ENCODE assay signal across 30 mouse cellular contexts in the genomic region with DNA sequence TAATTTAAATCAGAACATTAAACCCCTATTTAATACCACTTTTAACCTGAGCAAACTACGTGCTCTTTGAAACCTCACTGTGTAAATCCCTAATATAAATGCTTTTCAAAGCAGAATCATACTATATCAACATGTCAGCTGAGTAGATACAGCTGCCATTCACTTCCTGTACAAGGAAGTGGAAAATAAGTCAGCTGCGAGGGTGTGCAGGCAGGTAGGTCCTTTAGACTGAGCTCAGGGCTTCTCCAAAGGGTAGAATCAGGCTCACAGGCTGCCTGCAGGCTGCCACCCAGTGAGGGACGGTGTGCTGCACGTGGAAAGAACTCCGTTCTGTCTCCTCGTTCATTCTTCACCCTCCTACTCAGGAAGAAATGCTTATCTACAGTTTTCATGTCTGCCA. TPM values are rescaled to one million over a fixed set of nuclear protein-coding genes. Genes with fewer than 3 reads are reported as not detected.
A peak's percentile ranks its signal among the peaks of the same experiment; 100 is the strongest.
DNase-seq lines count a peak whose midpoint lies in the region; ATAC-seq lines count a peak whose summit lies in the region.
"Had no signal": no experiment of that assay in that cellular context is flagged by ENCODE, and none has a peak within 500 bp of the region (broad histone marks: within the 10 kb centered on the region; RNA-seq: fewer than 3 reads in every experiment).

No protein-coding gene starts in this region.

- H3K9ac ChIP-seq in hindbrain, embryonic 16.5 days (ENCODE audit: low read depth, low read length): no peak overlapping the region
- H3K9ac ChIP-seq: forebrain, embryonic 13.5 days; hindbrain, embryonic 13.5 days; limb, embryonic 15.5 days; liver, embryonic 15.5 days; lung, embryonic 14.5 days; midbrain, embryonic 12.5 days; neural tube, embryonic 13.5 days had no signal

- WGBS in hindbrain, embryonic 16.5 days: 87% methylated on average over 6 of the region's 6 CpGs

- no peak overlapping the region for H3K4me3 ChIP-seq in hindbrain, embryonic 16.5 days (ENCODE audit: low read length)
- H3K4me3 ChIP-seq: forebrain, embryonic 13.5 days; hindbrain, embryonic 13.5 days; limb, embryonic 15.5 days; liver, embryonic 15.5 days; midbrain, embryonic 12.5 days; myocyte; neural tube, embryonic 13.5 days had no signal

- H3K27ac ChIP-seq in hindbrain, embryonic 16.5 days (ENCODE audit: low read depth, low read length): no peak overlapping the region
- H3K27ac ChIP-seq: forebrain, embryonic 13.5 days; hindbrain, embryonic 13.5 days; limb, embryonic 15.5 days; liver, embryonic 15.5 days; midbrain, embryonic 12.5 days; neural tube, embryonic 13.5 days had no signal

- H3K27me3 ChIP-seq in hindbrain, embryonic 16.5 days (replicated peaks; ENCODE audit: control insufficient read depth, insufficient read depth, low read length): no peaks in the 10 kb centered on the region
- H3K27me3 ChIP-seq: forebrain, embryonic 13.5 days; hindbrain, embryonic 13.5 days; limb, embryonic 15.5 days; liver, embryonic 15.5 days; midbrain, embryonic 12.5 days; neural tube, embryonic 13.5 days had no signal

- no peaks in the 10 kb centered on the region for H3K9me3 ChIP-seq in hindbrain, embryonic 16.5 days (ENCODE audit: control insufficient read depth, low read length)
- H3K9me3 ChIP-seq: forebrain, embryonic 13.5 days; hindbrain, embryonic 13.5 days; limb, embryonic 15.5 days; liver, embryonic 15.5 days; midbrain, embryonic 12.5 days; neural tube, embryonic 13.5 days had no signal

- intact Hi-C loops in gastrocnemius, postnatal 36 days (cut with DNase I): no loop called here

- H3K4me1 ChIP-seq in hindbrain, embryonic 16.5 days (ENCODE audit: control insufficient read depth, insufficient read depth, low read depth, low read length): no peaks in the 10 kb centered on the region
- H3K4me1 ChIP-seq: forebrain, embryonic 13.5 days; hindbrain, embryonic 13.5 days; limb, embryonic 15.5 days; liver, embryonic 15.5 days; midbrain, embryonic 12.5 days; neural tube, embryonic 13.5 days had no signal

- H3K36me3 ChIP-seq in hindbrain, embryonic 16.5 days (ENCODE audit: control insufficient read depth, insufficient read depth, low read length): no peaks in the 10 kb centered on the region
- H3K36me3 ChIP-seq: limb, embryonic 15.5 days; liver, embryonic 15.5 days had no signal

- H3K4me2 ChIP-seq in hindbrain, embryonic 16.5 days (ENCODE audit: low read length): no peak overlapping the region
- H3K4me2 ChIP-seq: forebrain, embryonic 13.5 days; heart, embryonic 11.5 days; hindbrain, embryonic 13.5 days; limb, embryonic 15.5 days; liver, embryonic 15.5 days; lung, embryonic 14.5 days; midbrain, embryonic 12.5 days; neural tube, embryonic 13.5 days had no signal

- peak; percentile 47 to 54 for DNase-seq in spleen, postnatal 36 days (ENCODE audit: low spot score in 2 of 2)
- DNase-seq in spleen, adult 18-20 months: no peak
- DNase-seq in B cell, adult 2 months: peak; percentile 26 to 29
- peak; percentile 10 for DNase-seq in naive thymus-derived CD4-positive, alpha-beta T cell, adult 2 months (ENCODE audit: low read depth)
- no peak for DNase-seq in lung, postnatal 25 days (ENCODE audit: low spot score)
- DNase-seq in gastrocnemius, postnatal 36 days: no peak
- DNase-seq: adrenal gland, adult 2 months; cerebellum, adult 11 months; cerebellum, adult 9-10 months; cerebellum, postnatal 36 days; gastrocnemius, postnatal 14 days; heart, adult 18-20 months; heart, postnatal 4 days; kidney, adult 2 months; kidney, postnatal 36 days; left cerebral cortex, postnatal 4 days; lung, embryonic 14.5 days; lung, postnatal 14 days; right cerebral cortex, postnatal 4 days had no signal

- ATAC-seq in CD4-positive, CD25-positive, alpha-beta regulatory T cell, adult 4 months: peak; percentile 53
- no peak for ATAC-seq in hindbrain, embryonic 16.5 days
- ATAC-seq: forebrain, embryonic 13.5 days; inflammation-experienced regulatory T-cells, adult 6 months had no signal

RNA-seq across cellular contexts. Expression of a gene that starts 24.7 kb away (rescaled TPM):
- polyA plus RNA-seq in CD4-positive, CD25-positive, alpha-beta regulatory T cell, adult 4 months (2017; shearing (Covaris generic)): 1 to 10 TPM; 2.5 to 3.3 TPM
- polyA plus RNA-seq in hindbrain, embryonic 16.5 days (2015; fragmentation: Nextera tagmentation; extraction: Ambion mirVana): 3.4 and 3.8 TPM in 2 replicates
- 10 to 100 TPM in 1 of 2 experiments, 1 to 10 TPM in 1; 7.5 to 10.9 TPM for total RNA-seq in gastrocnemius, postnatal 36 days (2021)
- polyA plus RNA-seq: myocyte had no signal

RNA-seq across cellular contexts. Expression of a gene that starts 28.3 kb away (rescaled TPM):
- 10 to 100 TPM; 22.3 to 23.5 TPM for polyA plus RNA-seq in CD4-positive, CD25-positive, alpha-beta regulatory T cell, adult 4 months (2017; shearing (Covaris generic))
- 17.6 and 18.9 TPM in 2 replicates for polyA plus RNA-seq in hindbrain, embryonic 16.5 days (2015; fragmentation: Nextera tagmentation; extraction: Ambion mirVana)
- 10 to 100 TPM in 1 of 2 experiments, 1 to 10 TPM in 1; 8.4 to 10.8 TPM for total RNA-seq in gastrocnemius, postnatal 36 days (2021)

Comparison
In these comparisons a context has a peak if more than half of its experiments do, and no peak if none do; other contexts are left out.
1. DNase-seq: peak in spleen, postnatal 36 days (2 of 2), B cell, adult 2 months (2 of 2) and naive thymus-derived CD4-positive, alpha-beta T cell, adult 2 months (single experiment); none in spleen, adult 18-20 months (0 of 2), lung, postnatal 25 days (single experiment) and gastrocnemius, postnatal 36 days (0 of 2).